Mouse (Mus musculus) erythroblast, embryonic 14.5 days (primary cell): Measurements from ENCODE around the gene Sapcd1.

Source experiments
- GATA1 ChIP-seq: IDR thresholded peaks from 2 replicates; pipeline ENCODE4 v1.6.1; 2012; ENCODE audit warnings: low read length, inconsistent platforms, mixed read lengths
- TAL1 ChIP-seq: IDR thresholded peaks from 3 replicates; pipeline ENCODE4 v1.6.1; 2012; ENCODE audit warnings: low read length, inconsistent platforms, mixed read lengths

DNA sequence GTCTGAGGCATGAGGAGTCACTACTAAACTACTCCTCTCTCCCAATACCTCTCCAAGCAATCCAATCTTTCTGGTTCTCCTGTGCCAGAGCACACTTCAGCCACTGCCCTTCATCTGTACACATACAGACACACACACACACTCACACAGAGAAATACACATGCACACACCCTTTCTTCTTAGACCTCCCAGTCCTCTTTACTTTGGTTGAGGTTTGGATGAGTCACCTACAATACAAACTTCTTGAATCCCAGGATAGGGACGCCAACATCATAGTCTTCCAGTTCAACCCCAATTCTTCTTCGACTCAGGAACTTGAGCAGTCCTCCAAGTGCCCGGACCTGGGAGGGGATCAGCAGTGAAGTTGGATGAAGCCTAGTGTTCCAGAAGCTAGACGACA is 16.0 kb upstream of the Sapcd1 start:
- TF ChIP-seq GATA1: no peak
- no peak for TF ChIP-seq TAL1
